In genomic region chr2:160912231-160912671, GRCm38 (mm10) we compare ENCODE assay signal across 8 mouse cellular contexts. TPM values are rescaled to one million over a fixed set of nuclear protein-coding genes. Genes with fewer than 3 reads are reported as not detected.
DNase-seq lines count a peak whose midpoint lies in the region; ATAC-seq and TF ChIP-seq lines count a peak whose summit lies in the region.

Gene Emilin3 (minus strand): TSS chr2:160912328.

- H3K9me3 ChIP-seq in kidney, embryonic 16.5 days (ENCODE audit: low read length), result no peaks in the 10 kb centered on the region
- H3K9me3 ChIP-seq in forebrain, embryonic 13.5 days (replicated peaks), result no peaks in the 10 kb centered on the region
- no peaks in the 10 kb centered on the region for H3K9me3 ChIP-seq in limb, embryonic 11.5 days (ENCODE audit: control insufficient read depth, low read length)

- H3K4me2 ChIP-seq in kidney, embryonic 16.5 days (replicated peaks; ENCODE audit: low read depth, low read length), result peak within 1 kb of the TSS; percentile 96
- H3K4me2 ChIP-seq in forebrain, embryonic 13.5 days, result peak within 1 kb of the TSS; percentile 90
- peak within 1 kb of the TSS; percentile 87 for H3K4me2 ChIP-seq in limb, embryonic 11.5 days (ENCODE audit: low read depth, severe bottlenecking)

- H3K9ac ChIP-seq in kidney, embryonic 16.5 days (replicated peaks; ENCODE audit: low read length), result peak within 1 kb of the TSS; percentile 69
- H3K9ac ChIP-seq in forebrain, embryonic 13.5 days, result peak within 1 kb of the TSS; percentile 65
- peak within 1 kb of the TSS; percentile 65 for H3K9ac ChIP-seq in limb, embryonic 11.5 days (ENCODE audit: low read length)

- no peaks in the 10 kb centered on the region for H3K36me3 ChIP-seq in kidney, embryonic 16.5 days (ENCODE audit: insufficient read depth, low read length)
- H3K36me3 ChIP-seq in forebrain, embryonic 13.5 days (ENCODE audit: poor library complexity, severe bottlenecking), result no peaks in the 10 kb centered on the region
- H3K36me3 ChIP-seq in limb, embryonic 11.5 days (ENCODE audit: control insufficient read depth, insufficient read depth, low read length), result no peaks in the 10 kb centered on the region

- H3K27ac ChIP-seq in kidney, embryonic 16.5 days (ENCODE audit: low read length), result no peak within 1 kb of the TSS
- H3K27ac ChIP-seq in forebrain, embryonic 13.5 days, result no peak within 1 kb of the TSS
- no peak within 1 kb of the TSS for H3K27ac ChIP-seq in limb, embryonic 11.5 days (replicated peaks; ENCODE audit: low read depth, low read length)
- H3K27ac ChIP-seq in olfactory bulb, adult 2 months (ENCODE audit: insufficient read depth, low read depth, low read length), result no peak within 1 kb of the TSS

- no peak for TF ChIP-seq CTCF in olfactory bulb, adult 2 months (IDR thresholded peaks at IDR 0.05; ENCODE audit: insufficient read depth, low read depth, low read length)
- TF ChIP-seq CTCF in lung, adult 2 months (IDR thresholded peaks at IDR 0.05; ENCODE audit: insufficient read depth, low read length), result no peak

- no peak for DNase-seq in kidney, adult 11 months
- peak; percentile 78 for DNase-seq in limb, embryonic 11.5 days (ENCODE audit: low spot score)
- no peak for DNase-seq in lung, adult 2 months
- DNase-seq in layer of hippocampus, adult 9-11 months, result no peak

- WGBS in kidney, embryonic 16.5 days, result 2% methylated on average over 38 of the region's 46 CpGs
- WGBS in forebrain, embryonic 13.5 days, result under 1% methylated on average over 40 of the region's 46 CpGs
- under 1% methylated on average over 33 of the region's 46 CpGs for WGBS in limb, embryonic 11.5 days
- 11% methylated on average over 46 of the region's 46 CpGs for WGBS in olfactory bulb, adult 2 months
- WGBS in lung, adult 2 months, result 4% methylated on average over 46 of the region's 46 CpGs

- 0 out of 2 replicates have a peak, but pooled peaks cover 8% of the 10 kb centered on the region for H3K4me1 ChIP-seq in kidney, embryonic 16.5 days (ENCODE audit: insufficient read depth, low read length)
- H3K4me1 ChIP-seq in forebrain, embryonic 13.5 days, result peaks cover 26% of the 10 kb centered on the region
- peaks cover 17% of the 10 kb centered on the region for H3K4me1 ChIP-seq in limb, embryonic 11.5 days (ENCODE audit: control insufficient read depth, insufficient read depth, low read length)
- peaks cover 25% of the 10 kb centered on the region for H3K4me1 ChIP-seq in olfactory bulb, adult 2 months (ENCODE audit: control insufficient read depth, insufficient read depth, low read length)
- H3K4me1 ChIP-seq in lung, adult 2 months (ENCODE audit: control insufficient read depth, insufficient read depth, low read length), result no peaks in the 10 kb centered on the region

- peaks cover 48% of the 10 kb centered on the region for H3K27me3 ChIP-seq in kidney, embryonic 16.5 days (ENCODE audit: insufficient read depth, low read length)
- peaks cover 66% of the 10 kb centered on the region for H3K27me3 ChIP-seq in forebrain, embryonic 13.5 days
- peaks cover 15% of the 10 kb centered on the region; the same call in 1 of the 2 replicates for H3K27me3 ChIP-seq in limb, embryonic 11.5 days (ENCODE audit: control insufficient read depth, insufficient read depth, low read length)

- peak within 1 kb of the TSS; percentile 57 for H3K4me3 ChIP-seq in kidney, embryonic 16.5 days (ENCODE audit: low read length)
- H3K4me3 ChIP-seq in forebrain, embryonic 13.5 days, result peak within 1 kb of the TSS; percentile 50
- peak within 1 kb of the TSS; percentile 62 for H3K4me3 ChIP-seq in limb, embryonic 11.5 days (ENCODE audit: low read depth, low read length)
- peak within 1 kb of the TSS; percentile 32 for H3K4me3 ChIP-seq in olfactory bulb, adult 2 months (ENCODE audit: insufficient read depth, low read depth, low read length)
- H3K4me3 ChIP-seq in lung, adult 2 months (replicated peaks; ENCODE audit: extremely low read depth, low read depth, low read length), result no peak within 1 kb of the TSS

- TF ChIP-seq POLR2A in olfactory bulb, adult 2 months (IDR thresholded peaks at IDR 0.05; ENCODE audit: insufficient read depth, low read depth, low read length), result no peak
- no peak for TF ChIP-seq POLR2A in lung, adult 2 months (IDR thresholded peaks at IDR 0.05; ENCODE audit: borderline replicate concordance, extremely low read depth, low read depth, low read length)

- ATAC-seq in kidney, embryonic 16.5 days (ENCODE audit: low FRiP score, low TSS enrichment), result peak; percentile 67
- peak; percentile 68 for ATAC-seq in forebrain, embryonic 13.5 days
- ATAC-seq in limb, embryonic 11.5 days (ENCODE audit: insufficient number of reproducible peaks, low FRiP score, low TSS enrichment, low read depth), result peak; percentile 69
- ATAC-seq in megakaryocyte, adult 5-6 weeks (ENCODE audit: poor library complexity, severe bottlenecking), result no peak

RNA-seq across cellular contexts. Expression of gene Emilin3, which starts in this region (rescaled TPM):
- polyA plus RNA-seq in kidney, embryonic 16.5 days (2015; fragmentation: Nextera tagmentation; extraction: Ambion mirVana), result 7.7 and 11.5 TPM in 2 replicates
- 0.72 and 0.84 TPM in 2 replicates for polyA plus RNA-seq in forebrain, embryonic 13.5 days (2015; fragmentation: Nextera tagmentation; extraction: Ambion mirVana)
- 3.5 and 3.8 TPM in 2 replicates for polyA plus RNA-seq in limb, embryonic 11.5 days (2014; fragmentation: Nextera tagmentation; extraction: Ambion mirVana)
- not detected in 2 replicates for polyA plus RNA-seq in olfactory bulb, adult 2 months (2012; ENCODE audit: insufficient read depth, insufficient read length, low replicate concordance, missing spikeins)
- total RNA-seq in megakaryocyte, adult 5-6 weeks (2015), result not detected in 2 replicates
- not detected in 2 replicates for total RNA-seq in megakaryocyte, adult 5-6 weeks (2017)
- 0.03 and 0.08 TPM in 2 replicates for polyA plus RNA-seq in lung, adult 2 months (2012; rRNA removed)

Comparison
In these comparisons a context has a peak if more than half of its experiments do, and no peak if none do; other contexts are left out.
1. Peak in ATAC-seq, H3K4me3 ChIP-seq, H3K9ac ChIP-seq and H3K4me2 ChIP-seq in forebrain, embryonic 13.5 days; RNA of the gene not detected or under 1 TPM.